Mouse (Mus musculus): ENCODE measurements around the gene Sfrp2. TPM values are rescaled to one million over a fixed set of nuclear protein-coding genes. Genes with fewer than 3 reads are reported as not detected.

Gene Sfrp2
- total and polyA plus RNA-seq, 3 experiments = not detected

- Histone ChIP-seq H3K9ac (ENCODE audit: control insufficient read depth, low read depth, low read length, poor library complexity, severe bottlenecking) (no peak overlapping the region), H3K27me3 (ENCODE audit: control insufficient read depth in 1 of 2, insufficient read depth in 2 of 2, low read length in 2 of 2) (no peaks in the 10 kb centered on the region), H3K79me2 (ENCODE audit: control insufficient read depth, insufficient read depth, low read length, poor library complexity) (no peaks in the 10 kb centered on the region), H3K4me1 (ENCODE audit: control insufficient read depth in 1 of 2, insufficient read depth in 2 of 2, low read length in 2 of 2) (no peaks in the 10 kb centered on the region), H3K9me3 (replicated peaks; ENCODE audit: insufficient read depth, low read length) (no peaks in the 10 kb centered on the region), H3K27ac (ENCODE audit: control insufficient read depth, low read depth, low read length) (no peak overlapping the region), H3K4me3 (ENCODE audit: control insufficient read depth in 1 of 2, insufficient read depth in 1 of 2, low read depth in 2 of 2, low read length in 2 of 2) (no peak overlapping the region), H3K36me3 (ENCODE audit: control insufficient read depth in 1 of 2, insufficient read depth in 2 of 2, low read length in 2 of 2) (no peaks in the 10 kb centered on the region)
- no peak for TF ChIP-seq ZKSCAN1 (IDR thresholded peaks at IDR 0.05; ENCODE audit: low read depth, low read length)
- no peak for TF ChIP-seq ELF1 (IDR thresholded peaks at IDR 0.05; ENCODE audit: low read depth, low read length)
- no peak for TF ChIP-seq POLR2AphosphoS5 (IDR thresholded peaks at IDR 0.05; ENCODE audit: borderline replicate concordance, low read depth, low read length)
- TF ChIP-seq ZMIZ1 (IDR thresholded peaks at IDR 0.05; ENCODE audit: low read depth, low read length) = no peak
- no peak for TF ChIP-seq RCOR1 (IDR thresholded peaks at IDR 0.05; ENCODE audit: low read depth, low read length)
- no peak for TF ChIP-seq JUND (IDR thresholded peaks at IDR 0.05; ENCODE audit: low read depth, low read length)
- no peak for TF ChIP-seq MYB (IDR thresholded peaks at IDR 0.05; ENCODE audit: low read depth, low read length)
- TF ChIP-seq SIN3A (IDR thresholded peaks at IDR 0.05; ENCODE audit: low read length) = no peak
- no peak for TF ChIP-seq ZNF384 (IDR thresholded peaks at IDR 0.05; ENCODE audit: low read depth, low read length)
- no peak for TF ChIP-seq ETS1 (IDR thresholded peaks at IDR 0.05; ENCODE audit: low read depth, low read length)
- TF ChIP-seq EP300 (IDR thresholded peaks at IDR 0.05; ENCODE audit: low read depth in 1 of 2, low read length in 2 of 2) = no peak
- TF ChIP-seq TAL1 (IDR thresholded peaks at IDR 0.05; ENCODE audit: low read length) = no peak
- TF ChIP-seq TCF12 (IDR thresholded peaks at IDR 0.05; ENCODE audit: low read depth, low read length) = no peak
- no peak for TF ChIP-seq ZC3H11A (IDR thresholded peaks at IDR 0.05; ENCODE audit: low read depth, low read length)
- TF ChIP-seq NELFE (IDR thresholded peaks at IDR 0.05; ENCODE audit: low read depth, low read length) = no peak
- no peak for TF ChIP-seq HCFC1 (IDR thresholded peaks at IDR 0.05; ENCODE audit: low read depth, low read length)
- no peak for TF ChIP-seq USF2 (IDR thresholded peaks at IDR 0.05; ENCODE audit: borderline replicate concordance in 1 of 2, insufficient read depth in 1 of 2, low read depth in 1 of 2, low read length in 2 of 2)
- no peak for DNase-seq (ENCODE audit: low read depth, low spot score)
Observed at GRCm38 (mm10) chr3:83755666-83756065, 10.5 kb upstream of the Sfrp2 start.

GRCm38 (mm10) chr3:83762361-83762760 lies 3.8 kb upstream of the Sfrp2 start:
- H3K9me3 ChIP-seq (replicated peaks; ENCODE audit: insufficient read depth, low read length) = no peaks in the 10 kb centered on the region
- no peaks in the 10 kb centered on the region for H3K27me3 ChIP-seq (ENCODE audit: control insufficient read depth in 1 of 2, insufficient read depth in 2 of 2, low read length in 2 of 2)
- no peaks in the 10 kb centered on the region for H3K79me2 ChIP-seq (ENCODE audit: control insufficient read depth, insufficient read depth, low read length, poor library complexity)
- TF ChIP-seq CHD2 (IDR thresholded peaks at IDR 0.05; ENCODE audit: low read length) = no peak
- no peak for TF ChIP-seq SMC3 (IDR thresholded peaks at IDR 0.05; ENCODE audit: low read depth, low read length)
- no peak for TF ChIP-seq CHD1 (IDR thresholded peaks at IDR 0.05; ENCODE audit: low read depth, low read length)
- TF ChIP-seq ZMIZ1 (IDR thresholded peaks at IDR 0.05; ENCODE audit: low read depth, low read length) = no peak
- TF ChIP-seq GATA1 (IDR thresholded peaks at IDR 0.05; ENCODE audit: low read depth, low read length) = no peak
- TF ChIP-seq ZNF384 (IDR thresholded peaks at IDR 0.05; ENCODE audit: low read depth, low read length) = no peak
- TF ChIP-seq SIN3A (IDR thresholded peaks at IDR 0.05; ENCODE audit: low read length) = no peak
- no peak for TF ChIP-seq POLR2A (IDR thresholded peaks at IDR 0.05; ENCODE audit: control insufficient read depth in 1 of 2, insufficient read depth in 1 of 2, low read depth in 1 of 2, low read length in 2 of 2, poor library complexity in 1 of 2)
- no peak for TF ChIP-seq CTCF (IDR thresholded peaks at IDR 0.05 in 2 of 3, conservative IDR thresholded peaks at IDR 0.05 in 1 of 3; ENCODE audit: control insufficient read depth in 1 of 3, insufficient read depth in 1 of 3, low read depth in 2 of 3, low read length in 3 of 3, poor library complexity in 1 of 3, severe bottlenecking in 1 of 3)
- TF ChIP-seq MYC (IDR thresholded peaks at IDR 0.05; ENCODE audit: low read depth, low read length) = no peak
- TF ChIP-seq MAZ (IDR thresholded peaks at IDR 0.05; ENCODE audit: low read depth, low read length) = no peak
- no peak for TF ChIP-seq NRF1 (IDR thresholded peaks at IDR 0.05; ENCODE audit: insufficient read depth, low read depth, low read length, poor library complexity, severe bottlenecking)
- no peak for TF ChIP-seq JUND (IDR thresholded peaks at IDR 0.05; ENCODE audit: low read depth, low read length)
- TF ChIP-seq MEF2A (IDR thresholded peaks at IDR 0.05; ENCODE audit: extremely low read depth, insufficient replicate concordance, low read depth, low read length, poor library complexity, severe bottlenecking) = no peak
- no peaks in the 10 kb centered on the region for H3K36me3 ChIP-seq (ENCODE audit: control insufficient read depth in 1 of 2, insufficient read depth in 2 of 2, low read length in 2 of 2)
- H3K4me3 ChIP-seq (ENCODE audit: control insufficient read depth in 1 of 2, insufficient read depth in 1 of 2, low read depth in 2 of 2, low read length in 2 of 2) = no peak overlapping the region
- H3K4me1 ChIP-seq (ENCODE audit: control insufficient read depth in 1 of 2, insufficient read depth in 2 of 2, low read length in 2 of 2) = no peaks in the 10 kb centered on the region
- no peak for DNase-seq (ENCODE audit: low read depth, low spot score)
- H3K27ac ChIP-seq (ENCODE audit: control insufficient read depth, low read depth, low read length) = no peak overlapping the region
- H3K9ac ChIP-seq (ENCODE audit: control insufficient read depth, low read depth, low read length, poor library complexity, severe bottlenecking) = no peak overlapping the region
